Mouse (Mus musculus) liver, embryonic 15.5 days (tissue): ENCODE data around the gene Cyp4f13. TPM values are rescaled to one million over a fixed set of nuclear protein-coding genes. Genes with fewer than 3 reads are reported as not detected.

Experiments
- ATAC-seq: fragments of 200-750 bp; cut with Nextera tagmentation; 2 replicates; pipeline ENCODE4 v1.8.0; 2017; ENCODE audit warnings: moderate number of reproducible peaks, mild to moderate bottlenecking, moderate library complexity; ENCODE audit not compliant: insufficient read depth
- H3K27ac ChIP-seq: fragments of 300-500 bp; sonication (generic); replicated peaks from 2 replicates; pipeline ENCODE4 v1.5.1; 2015; ENCODE audit warnings: mild to moderate bottlenecking, inconsistent platforms
- H3K27me3 ChIP-seq: fragments of 300-500 bp; sonication (generic); 2 replicates; pipeline ENCODE4 v1.6.1; 2015; ENCODE audit warnings: mild to moderate bottlenecking, inconsistent platforms
- H3K36me3 ChIP-seq: fragments of 300-500 bp; sonication (generic); replicated peaks from 2 replicates; pipeline ENCODE4 v1.6.1; 2015; ENCODE audit warnings: moderate library complexity, mild to moderate bottlenecking, inconsistent platforms
- H3K4me1 ChIP-seq: fragments of 300-500 bp; sonication (generic); replicated peaks from 2 replicates; pipeline ENCODE4 v1.6.1; 2015; ENCODE audit warnings: inconsistent platforms
- H3K4me2 ChIP-seq: fragments of 300-500 bp; sonication (generic); 2 replicates; pipeline ENCODE4 v1.6.1; 2015; ENCODE audit warnings: moderate library complexity, mild to moderate bottlenecking, inconsistent platforms
- H3K4me3 ChIP-seq: fragments of 300-500 bp; sonication (generic); replicated peaks from 2 replicates; pipeline ENCODE4 v1.5.1; 2015; ENCODE audit warnings: mild to moderate bottlenecking, inconsistent platforms
- H3K9ac ChIP-seq: fragments of 300-500 bp; sonication (generic); 2 replicates; pipeline ENCODE4 v1.6.1; 2015; ENCODE audit warnings: moderate library complexity, mild to moderate bottlenecking, inconsistent platforms
- H3K9me3 ChIP-seq: fragments of 300-500 bp; sonication (generic); replicated peaks from 2 replicates; pipeline ENCODE4 v1.6.1; 2016; ENCODE audit warnings: inconsistent platforms
- WGBS: fragments of 180-500 bp; shearing (Covaris S2); methylation state at CpG from one replicate; pipeline ENCODE4 v1.1.7; 2015; ENCODE audit warnings: mixed read lengths; ENCODE audit not compliant: insufficient replicate concordance; 5-methylcytosine and 5-hydroxymethylcytosine counted together
- polyA plus RNA-seq: library from polyadenylated mRNA; unstranded; fragments of >200 nt; fragmentation: Nextera tagmentation; extraction: Ambion mirVana; gene quantifications from 2 replicates; pipeline ENCODE4 v1.2.1, GENCODE M21; 2015

The Cyp4f13 gene
- polyA plus RNA-seq = 6.7 and 8.2 TPM in 2 replicates

- Histone ChIP-seq H3K36me3 (no peaks in the 10 kb centered on the region), H3K9ac (peak within 1 kb of the TSS; percentile 52), H3K4me1 (peaks cover 18% of the 10 kb centered on the region), H3K4me3 (peak within 1 kb of the TSS; percentile 61), H3K9me3 (no peaks in the 10 kb centered on the region), H3K4me2 (peak within 1 kb of the TSS; percentile 71), H3K27ac (peak within 1 kb of the TSS; percentile 66), H3K27me3 (0 out of 2 replicates have a peak, but pooled peaks cover 4% of the 10 kb centered on the region)
- peak; percentile 89 for ATAC-seq
- WGBS = 7% methylated on average over 12 of the region's 12 CpGs
Measured at GRCm38 (mm10) chr17:32947215-32947914, at the start of gene Cyp4f13. Gene Cyp4f13 (minus strand): TSS chr17:32947402.

- peak within 1 kb of the TSS; percentile 83 for H3K4me3 ChIP-seq
- WGBS = under 1% methylated on average over 21 of the region's 21 CpGs
- peak within 1 kb of the TSS; percentile 76 for H3K27ac ChIP-seq
- H3K4me1 ChIP-seq = peaks cover 13% of the 10 kb centered on the region
- 0 out of 2 replicates have a peak, but pooled peaks cover 6% of the 10 kb centered on the region for H3K36me3 ChIP-seq
- H3K27me3 ChIP-seq = no peaks in the 10 kb centered on the region
- H3K9ac ChIP-seq = peak within 1 kb of the TSS; percentile 77
- peak within 1 kb of the TSS; percentile 74 for H3K4me2 ChIP-seq
- no peaks in the 10 kb centered on the region for H3K9me3 ChIP-seq
- peak; percentile 89 for ATAC-seq
Measured at GRCm38 (mm10) chr17:32992699-32993474, 45.7 kb upstream of the Cyp4f13 start, which contains the start of gene Zfp952. Gene Zfp952 (plus strand): TSS chr17:32993129.

- Histone ChIP-seq H3K9me3 (no peaks in the 10 kb centered on the region), H3K4me3 (peak overlapping the region; percentile 83), H3K9ac (peak overlapping the region; percentile 77; the same call in 1 of the 2 replicates), H3K27me3 (no peaks in the 10 kb centered on the region), H3K27ac (no peak overlapping the region), H3K36me3 (0 out of 2 replicates have a peak, but pooled peaks cover 6% of the 10 kb centered on the region), H3K4me1 (peaks cover 13% of the 10 kb centered on the region), H3K4me2 (peak overlapping the region; percentile 74)
- no peak for ATAC-seq
- 50% methylated on average over 12 of the region's 12 CpGs for WGBS
Measured at GRCm38 (mm10) chr17:32991965-32992698, 44.9 kb upstream of the Cyp4f13 start.

DNA sequence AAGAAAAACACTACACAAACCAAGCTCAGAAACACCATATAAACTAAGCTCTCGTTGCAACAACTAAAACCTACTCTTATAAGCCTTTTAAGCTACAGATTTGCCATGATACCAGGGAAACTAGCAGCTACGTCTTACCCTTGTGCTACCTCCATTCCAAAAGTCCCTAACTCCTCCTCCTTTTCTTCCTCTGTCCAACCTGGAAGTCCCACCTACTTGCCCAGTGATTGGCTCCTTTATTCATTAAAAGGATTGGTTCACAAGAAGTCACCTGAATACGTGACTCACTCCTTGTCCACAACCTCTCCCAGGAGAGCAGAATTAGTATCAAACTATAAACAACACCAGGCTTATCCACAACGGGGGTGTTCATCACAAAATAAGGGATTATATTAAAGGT lies 39.1 kb upstream of the Cyp4f13 start:
- no peak overlapping the region for H3K4me2 ChIP-seq
- H3K36me3 ChIP-seq = no peaks in the 10 kb centered on the region
- H3K9me3 ChIP-seq = no peaks in the 10 kb centered on the region
- no peak overlapping the region for H3K4me3 ChIP-seq
- 49% methylated on average over 4 of the region's 4 CpGs for WGBS
- no peak overlapping the region for H3K27ac ChIP-seq
- H3K9ac ChIP-seq = no peak overlapping the region
- no peaks in the 10 kb centered on the region for H3K27me3 ChIP-seq
- no peak for ATAC-seq
- H3K4me1 ChIP-seq = no peaks in the 10 kb centered on the region

GRCm38 (mm10) chr17:32981361-32981760 lies 34.2 kb upstream of the Cyp4f13 start:
- Histone ChIP-seq H3K4me1 (no peaks in the 10 kb centered on the region), H3K36me3 (peaks cover 32% of the 10 kb centered on the region), H3K9me3 (no peaks in the 10 kb centered on the region), H3K4me3 (no peak overlapping the region), H3K4me2 (no peak overlapping the region), H3K27ac (no peak overlapping the region), H3K9ac (no peak overlapping the region), H3K27me3 (no peaks in the 10 kb centered on the region)
- ATAC-seq = no peak
- WGBS = 81% methylated on average over 4 of the region's 4 CpGs

GRCm38 (mm10) chr17:32965623-32966290 lies 18.6 kb upstream of the Cyp4f13 start, which contains the start of gene Zfp472:
Gene Zfp472 (plus strand): TSS chr17:32965814.
- ATAC-seq = peak; percentile 97
- peaks cover 30% of the 10 kb centered on the region for H3K4me1 ChIP-seq
- H3K9me3 ChIP-seq = no peaks in the 10 kb centered on the region
- peak within 1 kb of the TSS; percentile 88 for H3K27ac ChIP-seq
- H3K27me3 ChIP-seq = no peaks in the 10 kb centered on the region
- under 1% methylated on average over 33 of the region's 33 CpGs for WGBS
- H3K4me2 ChIP-seq = peak within 1 kb of the TSS; percentile 80
- peak within 1 kb of the TSS; percentile 83 for H3K4me3 ChIP-seq
- no peaks in the 10 kb centered on the region for H3K36me3 ChIP-seq
- H3K9ac ChIP-seq = peak within 1 kb of the TSS; percentile 67

DNA sequence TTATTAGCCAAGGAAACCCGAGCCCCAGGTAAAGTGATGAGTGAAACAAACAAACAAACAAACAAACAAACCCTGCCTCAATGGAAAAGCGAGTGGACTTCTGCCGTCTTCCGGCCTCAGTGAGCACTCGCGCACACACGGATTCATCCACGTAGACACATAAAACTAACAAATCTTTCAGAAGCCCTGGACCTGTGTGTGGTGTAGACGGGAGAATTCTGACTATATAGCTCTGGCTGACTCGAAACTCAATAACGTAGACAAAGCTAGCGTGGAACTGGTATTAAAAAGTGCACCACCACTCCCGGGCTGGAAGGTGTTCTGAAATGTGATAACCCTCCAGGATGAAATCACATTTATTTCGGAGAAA lies 18.0 kb upstream of the Cyp4f13 start:
- peak overlapping the region; percentile 88 for H3K27ac ChIP-seq
- no peaks in the 10 kb centered on the region for H3K36me3 ChIP-seq
- ATAC-seq = no peak
- H3K4me2 ChIP-seq = peak overlapping the region; percentile 80
- under 1% methylated on average over 14 of the region's 14 CpGs for WGBS
- peaks cover 30% of the 10 kb centered on the region for H3K4me1 ChIP-seq
- H3K9ac ChIP-seq = peak overlapping the region; percentile 67
- H3K9me3 ChIP-seq = no peaks in the 10 kb centered on the region
- no peaks in the 10 kb centered on the region for H3K27me3 ChIP-seq
- peak overlapping the region; percentile 83 for H3K4me3 ChIP-seq

DNA sequence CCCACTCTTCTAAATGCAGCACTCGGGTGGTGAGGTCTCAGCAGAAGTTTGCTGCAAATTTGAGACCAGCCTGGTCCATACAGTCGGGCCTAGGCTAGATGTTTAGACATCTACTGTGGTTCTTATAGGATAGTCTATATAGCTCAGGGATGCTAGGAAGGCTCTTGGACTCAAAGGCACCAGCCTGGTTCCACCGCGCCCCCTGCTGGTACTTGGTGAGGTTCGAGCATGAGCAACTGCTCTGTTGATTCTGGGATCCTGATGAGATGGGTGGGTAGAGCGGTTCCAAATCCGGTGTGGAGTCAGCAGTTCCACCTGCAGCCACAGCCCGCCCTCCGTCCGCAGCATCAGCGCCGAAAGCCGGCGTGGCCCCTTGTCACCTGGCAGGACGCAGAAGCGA lies 4.2 kb upstream of the Cyp4f13 start:
- Histone ChIP-seq H3K4me3 (no peak overlapping the region), H3K36me3 (no peaks in the 10 kb centered on the region), H3K4me2 (no peak overlapping the region), H3K4me1 (peaks cover 12% of the 10 kb centered on the region), H3K27me3 (0 out of 2 replicates have a peak, but pooled peaks cover 6% of the 10 kb centered on the region), H3K9ac (no peak overlapping the region), H3K9me3 (no peaks in the 10 kb centered on the region), H3K27ac (no peak overlapping the region)
- ATAC-seq = no peak
- 25% methylated on average over 16 of the region's 16 CpGs for WGBS

DNA sequence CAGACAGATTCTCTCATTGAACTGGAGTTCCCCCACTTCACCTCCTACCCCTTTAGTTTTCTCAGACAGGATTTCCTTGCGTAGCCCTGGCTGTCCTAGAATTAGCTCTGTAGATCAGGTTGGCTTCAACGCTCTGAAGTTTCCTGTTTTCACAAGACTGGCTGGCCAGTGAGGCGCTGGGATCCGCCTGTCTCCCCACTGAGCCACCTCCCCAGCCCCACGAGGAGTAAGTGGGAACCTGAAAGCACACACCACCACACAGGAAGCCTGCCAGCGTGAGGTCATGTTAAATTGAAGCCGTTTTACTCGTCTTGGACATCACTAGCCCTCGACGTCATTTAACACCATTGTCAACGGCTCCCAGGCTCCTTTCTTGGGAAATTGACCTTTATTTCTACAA lies 3.8 kb upstream of the Cyp4f13 start:
- no peak overlapping the region for H3K27ac ChIP-seq
- no peaks in the 10 kb centered on the region for H3K36me3 ChIP-seq
- H3K9ac ChIP-seq = no peak overlapping the region
- no peaks in the 10 kb centered on the region for H3K9me3 ChIP-seq
- WGBS = 50% methylated on average over 11 of the region's 11 CpGs
- H3K4me2 ChIP-seq = no peak overlapping the region
- H3K4me1 ChIP-seq = peaks cover 17% of the 10 kb centered on the region
- 0 out of 2 replicates have a peak, but pooled peaks cover 6% of the 10 kb centered on the region for H3K27me3 ChIP-seq
- H3K4me3 ChIP-seq = no peak overlapping the region
- no peak for ATAC-seq

GRCm38 (mm10) chr17:32950136-32950535 lies 2.9 kb upstream of the Cyp4f13 start:
- Histone ChIP-seq H3K27me3 (0 out of 2 replicates have a peak, but pooled peaks cover 6% of the 10 kb centered on the region), H3K4me2 (no peak overlapping the region), H3K27ac (no peak overlapping the region), H3K4me3 (no peak overlapping the region), H3K36me3 (no peaks in the 10 kb centered on the region), H3K9ac (no peak overlapping the region), H3K4me1 (peaks cover 18% of the 10 kb centered on the region), H3K9me3 (no peaks in the 10 kb centered on the region)
- no peak for ATAC-seq
- 69% methylated on average over 3 of the region's 3 CpGs for WGBS
